Mouse (Mus musculus) cerebellum, postnatal 14 days (tissue): Measurements from ENCODE around the gene Hadha.
A peak's percentile ranks its signal among the peaks of the same experiment; 100 is the strongest.

Experiments used
- DNase-seq, 2 experiments: peaks; one replicate each; pipeline ENCODE4 v3.0.0; 2021; ENCODE audit warnings: mixed read lengths in 2 of 2

The Hadha gene

DNA sequence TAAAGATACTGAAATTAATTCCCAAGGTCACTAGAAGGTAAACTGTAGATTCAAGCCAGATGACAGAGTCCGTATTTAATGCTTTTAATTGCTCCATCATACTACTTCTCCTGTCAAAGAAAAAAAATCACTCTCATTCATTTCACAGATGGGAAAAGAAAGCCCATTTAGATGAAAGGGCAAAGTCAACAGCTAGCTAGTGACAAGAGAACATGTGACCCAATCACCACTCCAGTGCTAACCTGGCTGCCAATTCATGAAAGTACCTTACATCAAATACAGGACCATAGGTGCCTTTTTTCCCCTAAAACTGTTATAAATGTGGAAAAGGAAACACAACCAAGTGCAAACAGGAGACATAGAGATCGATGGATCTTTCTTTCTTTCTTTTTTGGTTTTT, 1.7 kb downstream of the Hadha start:
- no peak for DNase-seq

DNA sequence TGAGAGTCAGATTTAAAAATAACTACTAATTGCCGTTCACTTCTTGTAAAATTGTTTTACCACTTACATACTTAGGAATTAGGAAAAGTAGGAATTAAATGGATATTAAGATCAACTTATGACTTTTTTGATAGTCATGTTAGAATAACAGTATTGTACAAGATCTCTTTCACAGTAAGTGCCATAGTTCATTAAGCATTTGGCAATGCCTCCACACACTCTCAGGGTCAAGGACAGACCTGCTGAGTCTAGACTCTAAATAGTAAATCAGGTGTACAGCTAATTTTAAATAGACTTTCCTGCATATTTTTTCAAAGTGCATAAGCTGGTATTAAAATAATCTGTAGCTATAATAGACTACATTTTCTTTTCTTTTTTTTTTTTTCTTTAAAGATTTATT, 2.5 kb downstream of the Hadha start:
- no peak for DNase-seq

DNA sequence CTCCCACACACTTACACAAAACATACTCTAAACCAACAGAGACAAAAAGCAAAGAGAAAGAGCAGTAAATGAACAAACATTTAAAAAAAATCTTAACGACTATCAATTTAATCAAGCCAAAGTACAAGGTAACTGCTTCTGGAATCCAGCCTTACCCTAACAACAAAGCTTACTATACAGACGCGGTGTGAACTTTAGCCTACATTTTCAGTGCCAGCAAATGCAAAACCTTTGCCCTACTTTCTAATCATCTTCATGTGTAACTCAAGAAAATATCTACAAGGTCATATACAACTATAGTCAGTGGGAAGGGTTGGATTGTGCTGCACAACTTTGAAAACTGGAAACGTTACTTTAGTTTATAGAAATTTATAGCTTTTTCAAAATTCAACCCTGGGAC, 3.0 kb downstream of the Hadha start:
- DNase-seq, result no peak

DNA sequence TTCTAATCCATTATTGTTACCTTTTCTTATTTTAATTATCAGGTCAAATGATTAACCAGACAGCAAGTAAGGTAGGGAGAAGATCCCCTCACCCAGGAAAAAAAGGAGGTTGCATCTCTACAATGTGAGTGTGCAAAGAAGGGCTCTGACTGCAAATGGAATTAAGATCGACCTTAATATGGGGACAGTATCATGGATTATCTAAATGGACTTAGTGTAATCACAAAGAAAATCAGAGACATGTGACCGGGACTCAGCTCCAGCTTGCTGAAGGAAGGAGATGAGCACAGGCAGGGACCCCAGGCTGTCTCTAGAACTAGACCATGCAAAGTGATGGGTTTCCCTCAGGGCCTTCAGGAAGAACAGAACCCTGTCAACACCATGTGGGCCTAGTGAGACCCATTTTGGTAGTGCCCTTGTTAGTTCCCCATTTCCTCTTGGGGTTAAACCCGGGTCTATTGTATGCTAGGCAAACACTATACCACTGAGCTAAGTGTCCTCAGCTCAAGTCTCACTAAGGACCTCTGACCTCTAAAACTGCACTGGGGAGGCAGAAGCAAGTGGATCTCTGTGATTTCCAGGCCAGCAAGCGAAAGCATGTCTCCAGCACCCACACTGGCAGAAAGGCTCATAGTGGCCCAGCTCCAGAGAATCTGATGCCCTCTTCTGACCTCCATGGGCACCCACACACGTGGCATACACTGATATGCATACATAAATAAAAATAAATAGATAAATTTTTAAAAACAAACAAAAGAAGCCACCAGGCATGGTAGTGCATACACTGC, 6.6 kb downstream of the Hadha start:
- DNase-seq, result no peak

DNA sequence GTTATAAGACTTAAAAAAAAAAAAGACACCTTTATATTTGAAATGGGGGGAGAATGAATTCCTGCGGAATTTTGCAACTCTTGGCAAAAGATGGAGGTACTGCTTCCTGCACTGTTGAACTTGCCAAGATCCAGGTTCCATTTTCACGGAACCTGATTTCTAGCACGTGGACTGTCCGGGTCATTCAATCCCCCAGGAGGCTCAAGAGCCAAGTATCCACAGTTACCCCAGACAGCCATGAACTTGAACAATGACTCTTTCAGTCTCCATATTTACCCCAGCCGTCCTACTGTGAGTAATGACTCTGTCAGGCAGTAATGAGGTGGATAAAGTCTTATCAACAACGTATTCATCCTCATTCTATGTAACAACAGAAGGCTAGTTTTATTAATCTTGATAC, 8.4 kb downstream of the Hadha start:
- no peak for DNase-seq

DNA sequence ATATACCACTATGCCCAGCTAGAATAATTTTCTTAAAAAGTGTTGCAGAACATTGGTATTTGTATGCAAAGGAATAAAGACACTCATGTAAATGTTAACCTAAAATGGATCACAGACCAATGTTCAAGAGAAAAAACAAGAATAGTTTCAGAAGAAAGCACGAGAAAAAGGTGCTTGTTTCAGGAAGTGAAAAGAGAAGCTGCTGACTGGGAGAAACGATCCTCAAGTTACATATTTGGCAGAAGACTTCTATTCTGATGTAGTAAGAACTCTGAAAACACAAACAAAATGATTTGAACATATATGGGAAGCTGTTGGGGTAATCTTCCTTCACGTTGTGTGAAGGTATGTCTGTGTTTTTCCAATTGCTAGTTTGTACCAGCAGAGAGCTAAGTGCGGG, 16.8 kb downstream of the Hadha start:
- no peak for DNase-seq

DNA sequence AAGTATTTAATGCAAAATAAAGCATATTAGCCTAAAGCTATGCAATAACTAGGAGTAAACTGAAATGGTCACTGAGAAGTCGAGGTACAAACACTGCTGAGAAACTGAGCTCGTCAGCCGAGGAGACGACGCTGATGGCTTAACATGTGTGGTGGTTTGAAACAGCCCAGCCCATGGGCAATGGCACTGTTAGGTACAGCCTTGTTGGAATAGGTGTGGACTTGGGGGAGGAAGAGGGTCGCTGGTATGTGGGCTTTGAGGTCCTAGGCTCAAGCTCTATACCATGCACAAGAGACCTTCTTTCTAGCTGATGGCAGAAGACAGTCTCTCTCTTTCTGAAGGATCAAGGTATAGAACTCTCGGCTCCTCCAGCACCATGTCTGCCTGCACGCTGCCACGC, 17.7 kb downstream of the Hadha start:
- no peak for DNase-seq

DNA sequence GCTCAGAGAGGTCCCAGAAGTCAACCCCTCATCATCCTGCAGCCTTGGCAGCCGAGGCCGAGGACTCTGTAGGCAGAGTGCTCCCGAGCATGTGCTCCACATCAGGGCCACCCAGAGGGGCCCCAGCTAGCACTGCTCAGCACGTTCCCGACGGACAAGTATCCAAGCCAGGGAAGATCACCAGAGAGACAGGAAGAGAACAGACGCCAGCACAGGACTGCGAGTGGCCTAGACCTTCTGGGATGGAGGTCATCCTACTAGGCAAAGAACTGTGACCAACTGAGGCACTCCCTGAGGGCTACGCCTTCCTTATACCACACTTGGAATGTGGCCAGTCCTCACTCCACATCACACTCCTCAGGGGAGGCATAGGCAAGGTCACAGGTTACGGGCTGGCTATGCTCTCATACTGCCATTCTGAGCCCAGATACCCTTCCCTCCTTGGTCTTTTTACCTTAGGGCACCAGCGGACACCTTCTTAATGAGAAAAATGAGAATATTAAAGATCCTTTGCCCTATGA, 19.2 kb downstream of the Hadha start:
- no peak for DNase-seq

DNA sequence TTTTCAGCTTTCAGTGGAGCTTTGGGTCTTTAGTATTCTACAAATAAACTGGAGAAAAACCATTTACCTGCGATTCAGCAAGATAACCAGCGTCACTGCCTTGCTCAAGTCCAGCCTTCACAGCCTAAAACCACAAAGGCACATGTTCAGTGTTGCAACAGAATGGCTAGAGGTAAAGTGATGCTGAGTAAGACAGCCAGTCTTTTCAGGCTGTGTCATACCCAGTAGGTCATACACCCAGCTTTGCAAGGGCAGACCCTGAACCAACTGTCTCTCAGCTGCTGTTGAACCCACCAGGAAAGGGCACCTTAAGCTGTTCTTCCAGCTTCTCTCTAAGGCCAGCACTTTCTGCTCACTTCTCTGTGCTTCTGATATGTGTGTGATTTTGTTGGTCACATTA, 22.8 kb downstream of the Hadha start:
- no peak for DNase-seq

DNA sequence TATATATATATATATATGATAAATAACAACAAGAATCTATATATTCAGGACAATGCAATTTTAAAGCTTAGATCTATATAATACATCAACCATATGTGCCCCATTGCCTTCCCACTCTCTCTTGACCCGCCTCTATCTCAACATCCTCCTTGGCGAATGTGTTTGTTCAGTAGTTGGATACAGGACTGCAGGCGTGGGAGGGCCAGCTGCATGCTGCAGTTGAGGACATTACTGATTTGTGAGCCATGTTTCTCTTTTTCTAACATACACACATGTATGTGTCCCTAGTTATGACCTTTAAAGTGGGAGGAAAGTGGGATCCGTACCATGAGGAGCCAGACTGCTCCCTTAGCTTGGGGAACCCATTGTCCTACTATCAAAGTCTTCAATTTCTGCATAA, 23.7 kb downstream of the Hadha start:
- no peak for DNase-seq

DNA sequence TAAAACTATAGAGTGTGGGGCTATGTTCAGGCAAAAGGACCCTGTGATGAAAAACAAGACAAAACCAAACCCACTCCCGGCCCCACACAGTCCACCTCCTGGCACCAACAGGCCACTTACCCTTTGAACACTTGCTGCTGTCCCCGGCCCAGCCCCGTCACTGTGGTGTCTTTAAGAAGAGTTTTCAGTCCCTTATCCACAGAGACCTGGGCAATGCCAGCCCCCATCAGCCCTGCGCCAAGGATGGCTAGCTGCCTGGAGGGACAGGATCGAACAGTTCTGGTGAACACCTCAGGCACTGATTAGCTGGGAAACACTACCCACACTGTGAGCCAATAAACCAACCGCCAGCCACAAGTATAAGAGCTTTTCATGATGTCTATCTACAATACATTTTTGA, 26.3 kb downstream of the Hadha start:
- DNase-seq, result no peak

DNA sequence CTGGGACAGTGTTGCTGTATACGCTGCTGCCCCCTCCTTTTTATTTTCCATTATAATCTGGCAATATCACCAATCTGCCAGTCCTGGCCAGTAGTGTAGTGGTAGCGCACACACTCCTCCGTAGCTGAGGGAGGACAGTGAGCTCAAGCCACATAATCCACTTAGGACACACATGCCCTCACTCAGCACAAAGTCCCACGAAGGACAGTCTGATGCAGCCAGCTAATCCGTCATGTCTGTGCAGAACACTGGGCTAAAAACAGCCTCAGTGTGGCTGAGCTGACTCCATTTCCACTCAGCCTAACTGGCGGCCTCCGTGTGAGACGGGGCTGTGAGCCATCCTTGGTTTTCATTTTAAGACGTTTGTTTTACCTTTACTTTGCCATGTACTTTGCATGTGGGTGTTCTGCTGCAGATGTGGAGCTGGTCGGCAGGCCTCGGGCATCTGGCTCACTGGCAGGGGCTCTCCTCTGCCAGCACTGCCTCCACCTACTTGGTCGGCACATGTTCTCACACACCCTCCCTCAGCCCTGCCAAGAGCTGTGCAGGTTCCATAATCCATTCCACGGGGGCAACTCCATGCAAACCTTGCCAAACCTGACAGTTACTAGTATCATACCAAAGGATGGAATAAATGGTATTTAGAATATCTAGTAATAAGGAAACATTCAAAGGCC, 26.9 kb downstream of the Hadha start:
- no peak for DNase-seq

DNA sequence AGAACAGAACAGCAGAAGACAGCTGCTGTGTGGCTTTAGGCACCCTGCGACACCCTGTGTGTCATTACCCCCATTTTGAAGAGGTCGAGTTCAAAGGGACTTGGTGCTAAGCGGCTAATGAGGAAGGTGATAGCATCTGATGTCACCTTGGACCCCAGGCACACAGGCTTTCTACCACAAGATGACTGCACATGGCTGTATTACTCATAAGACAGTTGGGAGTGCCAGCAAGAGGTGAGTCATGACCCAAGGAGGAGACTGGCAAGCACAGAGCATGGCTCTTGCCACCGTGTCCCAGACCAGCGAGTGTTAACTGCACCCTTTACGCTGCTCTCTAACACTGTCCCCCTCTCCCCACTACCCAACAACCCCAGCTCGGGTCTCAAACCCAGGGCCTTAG, 28.2 kb downstream of the Hadha start:
- DNase-seq, result no peak

DNA sequence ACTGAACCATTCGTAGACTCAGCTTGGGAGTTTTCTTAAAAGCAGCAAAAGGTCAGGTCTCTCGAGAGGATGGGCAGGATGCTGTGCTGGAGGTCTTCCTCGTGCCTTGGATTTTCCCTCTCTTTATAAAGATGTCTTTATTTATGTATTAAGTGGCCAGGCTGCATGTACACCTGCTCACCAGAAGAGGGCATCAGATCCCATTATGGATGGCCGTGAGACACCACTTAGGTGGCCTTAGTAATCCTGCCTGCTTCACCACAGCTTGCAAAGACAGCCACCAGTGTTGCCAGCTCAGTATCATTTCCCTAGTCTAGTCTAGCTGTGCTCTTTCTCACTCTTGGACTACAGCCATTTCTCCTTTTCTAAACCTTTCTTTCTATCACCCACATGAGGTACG, 29.4 kb downstream of the Hadha start:
- DNase-seq, result peak in 1 of 2 experiments; percentile 40

DNA sequence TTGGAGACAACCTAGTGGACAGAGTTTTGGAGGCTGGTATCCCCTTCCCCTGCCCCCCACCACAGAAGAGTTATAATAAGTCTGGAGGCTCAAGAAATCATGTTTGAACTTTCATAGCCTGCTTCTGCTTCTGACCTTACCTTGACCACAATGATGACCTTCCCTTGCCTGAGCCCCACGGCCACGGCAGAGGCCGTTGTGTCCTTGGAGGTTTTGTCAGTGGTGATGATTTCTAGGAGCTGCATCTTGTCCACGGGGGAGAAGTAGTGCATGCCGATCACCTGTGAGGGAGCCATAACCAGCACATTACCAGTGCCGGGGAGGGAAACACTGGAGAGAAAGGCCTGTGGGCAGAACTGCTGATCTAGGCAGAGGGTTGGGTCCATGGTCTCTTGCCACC, 32.5 kb downstream of the Hadha start:
- no peak for DNase-seq

DNA sequence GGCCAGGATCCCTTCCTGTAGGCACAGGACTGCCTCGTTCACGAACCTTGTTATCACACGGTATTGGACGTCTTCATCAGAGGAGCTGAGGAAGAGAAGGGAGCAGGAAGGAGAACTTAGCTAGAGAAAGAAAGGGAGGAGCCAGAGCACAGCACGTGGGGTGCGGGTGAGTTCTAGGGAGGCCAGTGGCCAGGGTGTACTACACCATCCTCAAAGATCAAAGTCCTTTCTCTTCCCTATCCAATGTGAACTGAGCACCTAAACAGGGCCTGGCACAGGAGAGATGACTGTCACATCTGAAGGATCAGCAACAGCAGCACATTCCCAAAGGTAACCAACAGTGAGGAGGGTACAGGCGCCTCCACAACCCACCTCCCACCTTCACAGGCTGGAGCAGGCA, 34.9 kb downstream of the Hadha start:
- no peak for DNase-seq

DNA sequence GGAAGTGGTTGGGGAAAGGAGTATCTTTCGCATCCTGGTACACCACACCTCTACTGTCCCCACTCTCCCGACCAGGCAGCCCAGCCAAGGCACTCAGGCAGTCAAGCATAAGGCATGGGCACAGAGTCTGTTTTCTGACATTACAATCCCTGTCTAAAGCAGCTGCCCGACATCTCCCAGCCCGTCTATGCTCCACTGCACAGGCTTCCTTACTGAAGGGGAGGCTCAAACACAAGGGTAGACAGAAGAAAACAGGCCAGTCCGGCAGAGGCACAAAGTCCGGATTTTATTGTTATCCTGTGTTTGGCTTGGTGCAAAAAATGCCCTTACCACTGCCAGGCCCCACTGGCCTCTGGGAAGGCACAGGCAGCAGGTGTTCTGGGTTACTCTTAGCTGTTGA, 35.8 kb downstream of the Hadha start:
- DNase-seq, result no peak

DNA sequence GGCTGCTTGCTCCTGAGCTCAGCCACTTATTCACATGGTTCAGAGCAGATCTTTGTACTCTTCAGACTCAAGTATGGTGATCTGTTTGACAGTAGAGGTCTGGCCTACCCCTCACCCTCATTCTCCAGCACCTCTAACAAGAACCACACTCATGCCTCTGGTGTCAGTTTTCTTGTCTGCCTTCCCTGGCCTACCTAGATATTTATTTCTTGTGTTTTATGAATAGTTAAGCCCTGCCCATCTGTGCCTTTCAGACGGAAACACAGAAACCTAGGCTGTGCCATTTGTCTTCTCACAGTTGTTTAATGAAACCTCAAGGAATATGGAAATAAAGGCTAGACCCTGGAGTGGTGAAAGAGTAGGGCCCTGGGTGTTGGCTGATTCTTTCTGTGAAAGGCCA, 36.9 kb downstream of the Hadha start:
- no peak for DNase-seq

DNA sequence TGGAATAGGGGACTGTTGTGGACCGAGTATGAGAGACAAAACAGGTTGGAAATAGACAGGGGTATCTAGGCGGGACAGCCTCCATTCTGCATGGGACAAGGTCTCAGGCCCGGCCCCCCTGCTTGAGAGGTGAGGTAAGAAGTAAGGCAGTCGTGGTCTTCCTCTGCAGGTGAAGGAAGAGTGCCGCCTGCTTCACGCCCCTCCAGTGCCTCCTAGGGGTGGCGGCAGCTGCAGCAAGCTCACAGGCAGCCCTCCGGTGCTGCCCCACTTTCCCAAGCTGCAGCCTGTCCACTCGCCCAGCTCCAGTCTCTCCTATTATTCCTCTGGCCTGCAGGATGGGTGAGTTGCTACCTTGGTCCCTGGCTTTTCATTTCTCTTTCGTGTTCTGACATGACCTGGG, 39.2 kb downstream of the Hadha start:
- DNase-seq, result peak in 1 of 2 experiments; percentile 32

DNA sequence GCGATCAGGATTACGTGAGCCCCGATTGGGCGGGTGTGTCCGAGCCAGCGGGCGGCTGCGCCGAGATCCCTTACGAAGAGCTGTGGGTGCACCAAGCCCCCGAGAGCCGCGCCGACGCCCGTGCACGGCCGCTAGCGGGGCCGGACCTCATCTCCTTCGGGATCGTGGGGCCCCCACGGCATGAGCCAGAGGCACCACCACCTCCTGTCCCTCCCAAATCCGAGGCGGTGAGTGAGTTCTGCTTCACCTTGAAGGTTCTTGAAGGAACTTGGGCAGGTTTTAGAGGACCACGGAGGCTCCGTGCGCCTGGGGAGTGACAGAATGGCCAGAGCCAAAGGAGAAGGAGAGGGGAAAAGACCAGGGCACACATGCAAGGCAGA, 40.2 kb downstream of the Hadha start:
- no peak for DNase-seq

DNA sequence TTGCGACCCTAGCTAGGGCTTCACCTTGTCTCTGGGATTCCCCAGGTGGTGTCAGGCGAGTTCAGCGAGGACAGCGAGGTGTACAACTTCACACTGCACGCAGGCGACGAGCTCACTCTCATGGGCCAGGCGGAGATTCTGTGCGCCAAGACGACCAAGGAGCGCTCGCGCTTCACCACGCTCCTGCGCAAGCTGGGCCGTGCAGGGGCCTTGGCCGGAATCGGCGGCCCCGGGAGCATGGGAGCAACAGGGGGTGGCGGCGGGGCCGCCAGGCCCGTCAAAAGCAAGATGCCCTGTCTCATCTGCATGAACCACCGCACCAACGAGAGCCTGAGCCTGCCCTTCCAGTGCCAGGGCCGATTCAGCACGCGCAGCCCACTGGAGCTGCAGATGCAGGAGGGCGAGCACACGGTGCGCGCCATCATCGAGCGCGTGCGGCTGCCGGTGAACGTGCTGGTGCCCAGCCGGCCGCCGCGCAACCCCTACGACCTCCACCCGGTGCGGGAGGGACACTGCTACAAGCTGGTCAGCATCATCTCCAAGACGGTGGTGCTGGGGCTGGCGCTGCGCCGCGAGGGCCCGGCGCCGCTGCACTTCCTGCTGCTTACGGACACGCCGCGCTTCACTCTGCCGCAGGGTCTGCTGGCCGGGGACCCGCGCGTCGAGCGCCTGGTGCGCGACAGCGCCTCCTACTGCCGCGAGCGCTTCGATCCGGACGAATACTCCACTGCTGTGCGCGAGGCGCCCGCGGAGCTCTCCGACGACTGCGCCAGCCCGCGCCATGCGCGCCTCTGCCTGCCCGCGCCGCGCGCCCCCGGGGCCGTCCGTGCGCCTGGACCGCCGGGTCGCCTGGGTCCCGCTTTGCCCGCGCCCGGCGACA, 40.8 kb downstream of the Hadha start:
- peak; percentile 83 for DNase-seq

DNA sequence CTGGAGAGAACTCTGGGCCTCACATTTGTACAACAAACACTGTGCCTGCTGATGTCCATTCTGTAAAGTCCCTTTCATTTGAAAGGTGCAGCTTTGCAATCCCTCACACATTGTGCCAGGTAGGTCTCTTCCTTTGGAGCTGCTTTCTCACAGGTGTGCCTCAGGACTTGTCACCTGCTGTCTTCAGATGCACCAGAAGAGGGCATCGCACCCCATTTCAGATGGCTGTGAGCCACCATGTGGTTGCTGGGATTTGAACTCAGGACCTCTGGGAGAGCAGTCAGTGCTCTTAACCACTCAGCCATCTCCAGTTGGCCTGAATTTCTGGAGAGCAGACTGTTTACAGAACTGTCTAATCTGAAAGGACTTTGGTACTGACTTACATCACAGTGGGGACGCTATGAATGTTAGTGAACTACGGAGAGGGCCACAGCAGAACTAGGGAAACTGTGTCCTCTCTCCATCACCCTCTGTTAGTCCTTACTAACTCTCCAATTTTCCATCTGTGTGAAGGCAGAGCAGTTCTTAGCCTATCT, 42.4 kb downstream of the Hadha start:
- no peak for DNase-seq

DNA sequence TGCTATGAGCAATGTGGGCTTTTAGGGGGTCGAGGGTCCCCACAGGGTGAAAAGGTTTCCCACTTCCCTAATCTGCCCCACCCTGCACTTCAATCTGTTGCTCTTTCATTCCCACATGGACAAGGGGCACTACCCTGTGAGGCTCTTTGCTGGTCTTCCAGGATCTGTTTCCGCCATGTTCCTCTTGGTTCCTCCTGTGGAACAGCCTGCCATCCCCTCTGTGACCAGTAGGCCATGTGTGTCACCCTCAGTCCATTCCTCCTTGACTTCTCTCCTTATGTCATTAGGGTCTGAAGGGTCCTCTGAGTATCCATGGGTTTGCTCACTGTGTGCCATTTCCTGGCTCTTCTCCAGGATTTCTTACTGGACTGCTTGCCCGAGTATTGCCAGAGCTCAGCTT, 43.2 kb downstream of the Hadha start:
- no peak for DNase-seq
